Mouse (Mus musculus): ENCODE measurements around the gene Cd300e.
A peak's percentile ranks its signal among the peaks of the same experiment; 100 is the strongest.
"Not testable (repeated sequence)": the region's sequence is repeated elsewhere in the genome, so short reads cannot be mapped to it uniquely, and the experiment has no call there.

Cd300e gene

DNA sequence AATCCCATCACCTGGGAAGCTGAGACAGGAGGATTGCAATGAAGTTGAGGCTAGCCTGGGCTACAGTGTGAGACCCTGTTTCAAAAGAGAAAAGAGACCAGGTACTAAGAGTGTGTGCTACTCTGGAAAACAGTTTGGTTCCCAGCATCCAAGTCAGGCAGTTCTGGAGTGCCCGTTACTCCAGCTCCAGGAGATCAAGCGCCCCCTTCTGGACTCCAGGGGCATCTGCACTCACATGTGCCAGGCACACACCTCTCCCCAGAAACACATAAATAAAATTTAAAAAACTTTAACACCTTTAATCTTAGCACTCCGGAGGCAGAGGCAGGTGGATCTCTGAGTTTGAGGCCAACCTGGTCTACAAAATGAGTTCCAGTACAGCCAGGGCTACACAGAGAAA, 19.4 kb upstream of the Cd300e start:
- DNase-seq, result no peak

DNA sequence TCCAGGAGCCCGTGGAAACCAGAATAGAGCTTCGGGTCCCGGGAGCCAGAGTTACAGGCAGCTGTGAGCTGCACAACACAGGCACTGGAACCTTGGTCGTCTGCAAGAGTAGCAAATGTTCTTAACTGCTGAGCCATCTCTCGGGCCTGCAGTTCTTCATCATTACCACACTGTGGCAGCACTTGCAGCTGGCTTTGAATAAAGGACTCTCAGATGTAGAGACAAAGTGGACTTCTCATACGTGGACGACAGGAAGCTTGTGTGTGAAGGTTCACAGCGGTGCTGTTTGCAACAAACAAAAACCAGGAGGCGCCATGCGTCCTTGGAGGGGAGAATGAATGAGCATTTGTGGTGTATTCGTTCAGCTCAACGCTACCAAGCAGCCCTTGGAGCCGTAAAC, 18.9 kb upstream of the Cd300e start:
- DNase-seq, result peak; percentile 27

DNA sequence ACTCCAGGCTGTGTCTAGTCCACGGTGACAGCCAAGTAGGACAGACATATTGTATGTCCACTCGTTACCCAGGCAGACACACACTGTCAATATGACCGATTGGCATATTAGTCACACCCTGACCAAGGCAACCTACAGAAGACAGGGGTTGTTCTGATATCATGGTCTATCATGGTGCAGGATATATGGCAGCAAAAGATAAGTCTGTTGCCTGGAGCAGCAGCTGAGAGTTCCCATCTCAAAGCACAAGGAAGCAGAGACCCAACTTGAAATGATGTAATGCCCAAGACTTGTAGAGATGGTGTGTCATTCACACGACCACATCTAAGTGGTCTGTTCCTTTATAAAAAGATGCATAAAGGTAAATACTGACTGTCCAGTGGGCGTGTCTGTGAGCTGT, 16.7 kb upstream of the Cd300e start:
- DNase-seq, result no peak

DNA sequence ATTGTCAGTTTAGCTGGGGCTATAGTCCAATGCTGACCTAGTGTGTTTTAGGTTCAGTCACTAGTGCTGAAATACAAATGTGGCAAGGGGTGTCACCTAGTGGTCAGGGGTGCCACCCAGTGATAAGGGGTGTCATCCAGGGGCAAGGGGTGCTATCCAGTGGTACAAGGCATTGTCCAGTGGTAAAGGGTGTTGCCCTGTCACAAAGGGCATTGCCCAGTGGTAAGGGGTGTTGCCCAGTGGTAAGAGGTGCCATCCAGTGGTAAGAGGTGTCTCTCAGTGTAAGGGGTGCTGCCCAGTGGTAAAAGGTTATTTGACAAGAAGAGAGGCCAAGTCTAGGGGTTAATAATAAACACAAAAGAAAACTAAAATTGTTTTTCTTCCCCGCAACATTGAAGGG, 15.5 kb upstream of the Cd300e start:
- DNase-seq, result no peak

DNA sequence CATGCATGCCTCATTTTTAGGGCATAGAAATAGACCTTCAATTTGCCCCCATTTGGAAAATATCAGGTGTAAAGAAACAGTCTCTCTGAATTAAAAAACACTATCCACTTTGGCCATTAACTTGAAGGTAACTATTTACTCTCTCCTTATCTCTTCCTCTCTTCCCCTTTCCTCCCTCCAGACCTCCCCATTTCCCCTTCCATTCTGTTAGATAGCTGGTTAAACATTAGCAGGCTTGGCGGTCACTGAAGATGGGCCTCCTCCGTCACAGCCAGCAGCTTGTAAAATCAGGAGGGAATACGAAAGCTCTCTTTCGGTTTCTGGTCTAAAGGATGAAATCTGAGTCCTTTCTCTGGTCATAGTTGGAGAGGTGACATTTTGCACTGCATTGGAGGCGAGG, 13.9 kb upstream of the Cd300e start:
- DNase-seq, result no peak

DNA sequence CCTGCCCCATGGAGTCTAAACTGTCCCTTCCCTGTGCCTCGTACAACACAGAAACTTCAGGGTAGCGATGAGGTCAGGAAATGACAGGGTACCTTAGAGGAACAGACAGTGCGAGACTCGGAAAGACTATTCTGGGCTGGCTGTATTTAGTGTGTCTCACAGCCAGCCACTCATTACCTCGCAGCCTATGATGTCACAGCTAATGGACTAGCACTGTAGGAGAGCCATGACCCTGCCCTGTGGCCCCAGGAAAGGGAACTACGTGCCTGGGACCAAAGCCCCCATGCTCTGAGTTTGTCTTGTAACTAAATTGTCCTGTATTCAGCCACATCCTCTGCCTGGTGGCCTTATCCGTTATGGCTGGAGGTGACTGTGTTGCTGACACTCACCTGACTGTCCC, 13.4 kb upstream of the Cd300e start:
- DNase-seq, result no peak

DNA sequence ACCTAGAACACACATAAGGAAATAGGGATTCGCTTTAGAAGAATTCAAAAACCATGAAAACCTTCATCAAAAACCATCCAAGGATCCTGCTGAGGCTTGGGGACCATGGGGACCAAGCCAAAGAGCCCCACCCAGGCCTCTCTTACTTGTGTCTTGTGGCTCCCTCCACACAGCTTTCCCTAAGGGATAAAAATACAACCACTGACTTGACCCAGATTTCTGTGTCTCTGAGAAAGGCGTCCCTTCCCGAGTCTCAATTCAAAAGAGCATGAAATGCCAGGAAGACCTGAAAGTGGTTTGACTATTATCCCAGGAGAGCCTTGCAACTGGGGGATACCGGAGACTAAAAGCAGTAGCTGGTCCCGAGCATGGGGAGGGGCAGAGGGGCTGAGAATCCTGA, 11.0 kb upstream of the Cd300e start:
- no peak for DNase-seq

DNA sequence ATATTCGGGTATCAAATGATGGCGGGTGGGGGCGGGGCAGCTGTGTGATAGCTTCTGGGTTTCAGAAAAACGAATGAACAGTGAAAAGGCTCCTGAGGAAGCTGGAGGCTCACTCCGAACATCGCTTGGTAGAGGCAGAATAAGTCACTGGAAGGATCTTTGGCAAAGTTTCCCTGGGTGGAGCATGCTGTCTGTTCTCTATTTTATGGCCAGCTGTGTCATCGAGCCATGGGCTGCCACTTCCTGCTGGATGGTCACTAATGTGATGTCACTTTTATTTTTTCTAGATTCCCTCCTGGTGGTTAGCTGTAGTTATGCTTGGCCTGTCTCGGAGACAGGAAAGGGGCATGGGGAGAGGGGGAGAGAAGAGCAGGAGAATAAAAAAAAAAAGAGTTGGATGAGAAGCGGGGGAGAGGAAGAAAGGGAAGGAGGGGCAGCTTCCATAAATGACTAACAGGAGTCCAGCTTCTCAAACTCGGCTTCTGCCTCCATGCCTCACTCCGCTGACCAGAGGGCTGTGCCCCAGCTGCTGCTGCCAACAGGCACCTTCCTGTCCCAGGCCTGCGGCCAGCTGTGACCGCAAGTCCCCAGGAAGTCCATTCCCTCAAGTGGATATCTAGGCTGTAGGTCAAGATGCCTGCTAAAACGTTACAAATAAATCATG, 9.8 kb upstream of the Cd300e start:
- DNase-seq, result no peak

DNA sequence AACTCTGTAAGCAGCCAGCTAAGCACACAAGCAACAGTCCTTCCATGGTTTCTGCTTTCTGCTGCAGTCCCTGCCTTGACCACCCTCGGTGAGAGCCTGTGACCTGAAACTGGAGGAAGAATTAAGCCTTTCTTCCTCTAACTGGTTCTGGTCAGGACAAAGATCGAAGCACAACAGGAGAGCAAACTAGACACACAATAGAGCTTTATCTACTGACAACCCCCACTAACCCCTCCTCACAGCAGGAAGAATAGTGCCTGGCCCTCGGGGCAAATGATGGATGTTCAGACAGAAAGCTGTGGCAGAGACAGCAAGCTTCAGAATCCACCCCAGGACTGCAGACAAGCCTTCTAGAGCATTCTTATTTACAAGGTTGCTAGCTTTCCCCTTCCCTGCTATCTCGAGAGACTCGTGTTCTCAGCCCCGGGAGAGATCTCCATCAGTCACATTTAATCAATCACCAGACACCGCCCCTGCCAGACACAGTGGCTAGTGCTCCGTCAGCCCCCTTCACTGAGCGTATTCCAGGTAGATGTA, 9.1 kb upstream of the Cd300e start:
- DNase-seq, result no peak

DNA sequence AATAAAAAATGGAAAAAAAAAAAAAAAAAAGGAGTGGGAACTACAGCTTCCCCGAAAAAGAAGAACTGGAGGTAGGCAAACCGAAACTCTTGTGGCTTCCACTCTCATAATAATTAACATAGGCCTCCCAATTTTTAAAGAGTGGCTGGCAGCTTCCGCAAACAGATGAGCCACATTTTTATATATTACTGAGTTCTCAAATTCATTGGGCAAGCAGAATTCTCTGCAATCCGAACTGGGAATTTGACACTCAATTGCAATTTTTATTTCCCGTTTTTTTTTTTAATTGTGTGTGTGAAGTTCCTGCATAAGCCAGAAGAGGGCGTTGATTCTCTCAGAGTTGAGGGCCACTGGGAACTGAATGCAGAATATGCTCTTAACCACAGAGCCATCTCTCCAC, 4.8 kb upstream of the Cd300e start:
- no peak for DNase-seq

DNA sequence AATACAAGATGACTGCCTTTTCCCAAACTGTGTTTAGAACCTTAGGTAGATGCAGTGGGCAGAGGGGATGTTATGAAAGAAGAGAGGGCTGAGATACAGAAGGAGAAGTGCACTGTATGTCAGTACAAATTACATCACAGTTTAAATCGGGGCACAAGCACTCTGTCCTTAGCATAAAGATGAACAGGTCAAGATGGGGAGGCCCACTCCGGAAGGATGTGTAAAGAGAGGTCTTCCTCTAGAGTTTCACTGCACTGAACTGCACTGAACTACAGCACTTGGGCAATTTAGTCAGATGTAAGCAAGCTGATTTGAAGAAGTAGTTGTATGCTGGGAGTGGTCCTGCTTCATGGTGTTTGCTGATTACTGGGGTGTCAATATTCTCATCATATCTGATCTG, 2.2 kb downstream of the Cd300e start:
- DNase-seq, result no peak

DNA sequence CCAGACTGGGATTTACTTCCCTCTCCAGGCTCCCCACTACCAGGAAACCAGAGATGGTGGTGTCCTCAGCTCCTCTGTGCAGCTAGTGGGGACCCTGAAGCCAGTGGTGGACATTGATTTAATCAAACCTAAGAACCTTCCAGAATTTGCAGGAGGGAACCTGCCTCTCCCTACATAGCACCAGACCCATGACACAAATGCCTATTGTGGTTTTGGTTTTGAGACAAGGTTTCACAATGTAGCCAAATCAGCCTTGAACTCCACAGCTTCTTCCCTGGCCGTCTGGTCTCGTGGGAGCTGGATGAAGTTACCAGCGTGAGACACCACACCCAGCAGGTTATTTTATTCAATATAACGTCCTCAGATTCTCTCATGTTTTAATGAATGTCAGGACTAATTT, 3.3 kb downstream of the Cd300e start:
- DNase-seq, result no peak

DNA sequence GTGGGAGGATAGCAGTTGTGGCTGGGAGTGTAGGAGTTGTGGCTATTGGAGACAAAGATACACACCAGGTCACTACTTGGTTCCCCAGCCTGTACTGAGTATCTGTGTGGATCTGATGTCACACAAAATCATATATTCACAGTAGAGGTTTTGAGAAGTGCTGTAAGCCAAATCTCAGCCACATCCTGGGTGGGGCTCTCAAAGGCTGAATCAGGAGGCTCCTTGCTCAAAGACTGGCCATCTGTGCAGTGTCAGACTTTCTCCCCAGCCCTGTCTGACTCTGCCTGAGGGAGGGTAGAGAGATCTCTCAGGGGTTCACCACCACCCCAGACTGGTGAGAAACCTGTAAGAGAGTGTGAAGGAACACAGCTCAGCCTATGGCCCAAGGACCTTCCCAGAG, 7.4 kb downstream of the Cd300e start:
- no peak for DNase-seq

DNA sequence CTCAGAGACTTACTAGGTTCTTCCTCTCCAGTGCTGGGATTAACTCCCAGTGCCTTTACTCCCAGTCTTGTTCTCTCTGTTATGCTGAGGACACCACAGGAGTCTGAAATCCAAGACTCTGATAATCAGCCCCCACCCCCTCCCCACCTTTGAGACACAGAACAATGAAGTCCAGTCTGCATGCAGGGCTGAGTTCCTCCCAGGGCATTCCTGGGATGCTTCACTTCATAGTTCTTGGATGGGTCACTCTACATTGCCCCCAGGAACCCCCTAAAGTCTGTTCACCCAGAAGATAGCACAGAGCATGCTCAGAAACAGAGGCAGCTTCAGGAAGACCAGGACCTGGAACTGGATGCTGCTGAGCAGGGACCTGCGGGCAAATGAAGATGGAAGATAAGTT, 9.0 kb downstream of the Cd300e start:
- no peak for DNase-seq

DNA sequence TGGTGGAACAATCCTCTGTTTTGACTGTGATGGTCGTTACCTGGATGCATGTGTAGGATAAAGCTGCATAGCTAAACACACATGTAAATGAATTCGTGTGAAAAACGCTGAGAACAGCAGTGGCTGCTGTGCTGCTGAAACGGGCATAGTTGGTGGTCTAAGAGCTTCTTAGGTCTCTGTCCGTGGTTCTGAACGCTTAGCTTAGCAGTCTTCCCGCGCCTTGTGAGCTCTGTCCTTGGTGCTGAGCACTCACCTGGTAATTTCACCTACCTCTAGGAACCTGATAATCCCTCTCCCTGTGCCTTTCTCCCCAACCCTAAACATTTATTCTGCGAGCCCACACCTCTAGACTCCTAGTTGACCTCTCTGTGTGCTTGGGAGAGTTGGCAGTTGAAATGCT, 9.8 kb downstream of the Cd300e start:
- no peak for DNase-seq

DNA sequence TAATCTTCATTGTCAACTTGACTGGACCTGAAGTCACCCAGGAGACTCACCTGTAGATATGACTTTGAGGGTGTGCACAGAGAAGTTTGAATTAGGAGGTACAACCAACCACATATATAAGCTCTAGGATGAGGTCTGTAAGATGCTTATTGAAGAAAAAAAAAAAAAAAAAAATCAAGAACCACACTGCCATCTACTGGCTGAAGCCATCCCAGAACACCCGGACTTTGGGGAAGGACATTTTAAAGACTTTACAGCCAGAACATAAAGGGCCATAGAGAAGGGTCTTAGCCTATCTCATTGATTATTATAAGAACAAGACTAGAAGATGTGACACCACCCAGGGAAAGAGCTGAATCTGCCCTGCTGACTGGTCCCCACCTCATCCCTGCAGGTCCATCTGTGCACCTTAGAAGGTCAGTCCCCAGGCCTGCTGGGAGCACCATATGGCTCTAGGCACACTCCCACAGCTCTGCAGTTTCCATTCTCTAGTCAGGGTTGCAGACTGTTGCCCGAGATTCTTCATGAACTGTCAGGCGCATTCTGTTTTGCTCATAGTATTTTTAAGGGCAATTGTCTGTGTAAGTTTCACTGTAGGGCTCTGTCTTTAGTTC, 12.6 kb downstream of the Cd300e start:
- peak; percentile 17 for DNase-seq

DNA sequence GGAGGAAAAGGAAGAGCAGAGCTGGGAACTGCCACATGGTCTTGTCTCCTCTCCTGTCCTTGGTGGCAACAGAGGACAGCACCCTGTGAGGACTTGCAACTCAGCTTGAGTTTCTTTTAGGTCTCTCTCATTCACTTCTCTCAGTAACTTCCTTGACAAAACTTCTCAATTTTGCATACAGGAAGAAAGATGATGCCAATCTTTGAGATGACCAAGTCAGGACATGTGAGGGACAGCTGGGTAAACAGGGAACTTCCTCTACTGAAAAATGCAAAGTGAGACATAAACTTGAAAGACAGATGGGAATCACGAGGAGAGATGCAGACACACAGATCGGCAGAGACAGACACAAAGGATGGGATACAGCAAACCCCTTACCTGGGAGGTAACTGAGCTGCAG, 13.7 kb downstream of the Cd300e start, which contains the start of gene Cd300ld3:
Cd300ld3 (minus strand) TSS at position 151 of the 400 bp plus-strand sequence.
- no peak for DNase-seq

DNA sequence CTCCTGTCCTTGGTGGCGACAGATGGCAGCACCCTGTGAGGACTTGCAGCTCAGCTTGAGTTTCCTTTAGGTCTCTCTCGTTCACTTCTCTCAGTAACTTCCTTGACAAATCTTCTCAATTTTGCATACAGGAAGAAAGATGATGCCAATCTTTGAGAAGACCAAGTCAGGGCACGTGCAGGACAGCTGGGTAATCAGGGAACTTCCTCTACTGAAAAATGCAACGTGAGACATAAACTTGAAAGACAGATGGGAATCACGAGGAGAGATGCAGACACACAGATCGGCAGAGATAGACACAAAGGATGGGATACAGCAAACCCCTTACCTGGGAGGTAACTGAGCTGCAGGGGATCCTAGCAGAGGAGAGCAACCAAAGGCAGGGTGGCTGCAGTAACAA, 24.3 kb downstream of the Cd300e start, which contains the start of gene Cd300ld5:
Cd300ld5 (minus strand) TSS at position 101 of the 400 bp plus-strand sequence.
- not testable (repeated sequence) for DNase-seq

DNA sequence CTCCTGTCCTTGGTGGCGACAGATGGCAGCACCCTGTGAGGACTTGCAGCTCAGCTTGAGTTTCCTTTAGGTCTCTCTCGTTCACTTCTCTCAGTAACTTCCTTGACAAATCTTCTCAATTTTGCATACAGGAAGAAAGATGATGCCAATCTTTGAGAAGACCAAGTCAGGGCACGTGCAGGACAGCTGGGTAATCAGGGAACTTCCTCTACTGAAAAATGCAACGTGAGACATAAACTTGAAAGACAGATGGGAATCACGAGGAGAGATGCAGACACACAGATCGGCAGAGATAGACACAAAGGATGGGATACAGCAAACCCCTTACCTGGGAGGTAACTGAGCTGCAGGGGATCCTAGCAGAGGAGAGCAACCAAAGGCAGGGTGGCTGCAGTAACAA, 35.1 kb downstream of the Cd300e start, which contains the start of gene Cd300ld4:
Cd300ld4 (minus strand) TSS at position 101 of the 400 bp plus-strand sequence.
- DNase-seq, result not testable (repeated sequence)

DNA sequence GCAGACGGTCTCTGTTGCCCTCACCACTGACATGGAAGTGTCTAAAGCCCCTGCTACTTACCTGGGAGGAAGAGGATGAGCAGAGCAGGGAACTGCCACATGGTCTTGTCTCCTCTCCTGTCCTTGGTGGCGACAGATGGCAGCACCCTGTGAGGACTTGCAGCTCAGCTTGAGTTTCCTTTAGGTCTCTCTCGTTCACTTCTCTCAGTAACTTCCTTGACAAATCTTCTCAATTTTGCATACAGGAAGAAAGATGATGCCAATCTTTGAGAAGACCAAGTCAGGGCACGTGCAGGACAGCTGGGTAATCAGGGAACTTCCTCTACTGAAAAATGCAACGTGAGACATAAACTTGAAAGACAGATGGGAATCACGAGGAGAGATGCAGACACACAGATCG, 45.9 kb downstream of the Cd300e start, which contains the start of gene Cd300ld2:
Cd300ld2 (minus strand) TSS at position 101 of the 400 bp plus-strand sequence.
- not testable (repeated sequence) for DNase-seq

DNA sequence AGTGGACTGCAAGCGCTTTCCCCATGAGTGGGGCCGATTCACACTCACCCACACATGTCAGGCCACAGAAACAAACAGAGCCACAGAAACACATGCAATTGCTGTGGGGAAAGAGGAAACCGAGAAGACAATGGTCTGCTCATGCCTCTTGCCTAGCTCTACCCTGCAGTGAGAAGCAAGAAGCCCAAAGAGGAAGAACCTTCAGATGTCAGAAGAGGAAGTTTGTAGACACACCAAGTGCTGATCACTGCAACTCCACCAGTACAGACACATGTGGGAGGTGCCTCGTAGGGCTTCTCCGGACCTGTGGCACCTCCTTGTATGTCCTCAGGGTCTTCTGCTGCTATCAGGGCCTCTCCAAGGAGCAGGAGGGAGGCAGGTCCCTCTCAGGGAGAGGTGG, 57.9 kb downstream of the Cd300e start:
- DNase-seq, result no peak

Data from right cerebral cortex, postnatal 14 days (tissue).